Mouse (Mus musculus) MEL (cell line): ENCODE data around the gene Lrrc4. TPM values are rescaled to one million over a fixed set of nuclear protein-coding genes. Genes with fewer than 3 reads are reported as not detected.

ENCODE experiments used
- DNase-seq: peaks from one replicate; pipeline ENCODE4 v3.0.0; 2011; ENCODE audit warnings: low read depth, low spot score
- H3K27ac ChIP-seq: 2 replicates; pipeline ENCODE4 v1.5.1; 2012; ENCODE audit warnings: low read depth, mild to moderate bottlenecking, control low read depth, low read length, moderate library complexity; ENCODE audit not compliant: control insufficient read depth
- H3K27me3 ChIP-seq, 2 experiments: fragments of 150-350 bp in 1 of 2; sonication (generic) in 1 of 2; 2 replicates each; pipeline ENCODE4 v1.6.1; 2012; ENCODE audit warnings: low read length in 2 of 2, mild to moderate bottlenecking in 2 of 2, improper control_type of control experiment in 1 of 2, moderate library complexity in 1 of 2; ENCODE audit not compliant: insufficient read depth in 2 of 2, control insufficient read depth in 1 of 2
- H3K36me3 ChIP-seq, 2 experiments: 2 replicates each; pipeline ENCODE4 v1.6.1; 2012 to 2014; ENCODE audit warnings: low read length in 2 of 2, improper control_type of control experiment in 1 of 2, inconsistent platforms in 1 of 2, mild to moderate bottlenecking in 1 of 2; ENCODE audit not compliant: insufficient read depth in 2 of 2, control insufficient read depth in 1 of 2
- H3K4me1 ChIP-seq, 2 experiments: fragments of 150-350 bp in 1 of 2; sonication (generic) in 1 of 2; 2 replicates each; pipeline ENCODE4 v1.6.1; 2012; ENCODE audit warnings: low read length in 2 of 2, improper control_type of control experiment in 1 of 2, mild to moderate bottlenecking in 1 of 2; ENCODE audit not compliant: insufficient read depth in 2 of 2, control insufficient read depth in 1 of 2
- H3K4me3 ChIP-seq, 2 experiments: fragments of 150-350 bp in 1 of 2; sonication (generic) in 1 of 2; 2 replicates each; pipeline ENCODE4 v1.5.1; 2012; ENCODE audit warnings: low read depth in 2 of 2, low read length in 2 of 2, mild to moderate bottlenecking in 2 of 2, moderate library complexity in 2 of 2, control low read depth in 1 of 2, improper control_type of control experiment in 1 of 2; ENCODE audit not compliant: control insufficient read depth in 1 of 2, insufficient read depth in 1 of 2
- H3K79me2 ChIP-seq: 2 replicates; pipeline ENCODE4 v1.6.1; 2012; ENCODE audit warnings: mild to moderate bottlenecking, low read length, moderate library complexity; ENCODE audit not compliant: control insufficient read depth, poor library complexity, insufficient read depth
- H3K9ac ChIP-seq: 2 replicates; pipeline ENCODE4 v1.6.1; 2012; ENCODE audit warnings: low read depth, mild to moderate bottlenecking, control low read depth, low read length, moderate library complexity; ENCODE audit not compliant: control insufficient read depth, poor library complexity, severe bottlenecking
- H3K9me3 ChIP-seq: fragments of 150-350 bp; sonication (generic); replicated peaks from 2 replicates; pipeline ENCODE4 v1.6.1; 2012; ENCODE audit warnings: mild to moderate bottlenecking, low read length, improper control_type of control experiment, moderate library complexity; ENCODE audit not compliant: insufficient read depth
- BHLHE40 ChIP-seq: IDR thresholded peaks from 2 replicates; pipeline ENCODE4 v1.6.1; 2012; ENCODE audit warnings: low read depth, mild to moderate bottlenecking, inconsistent platforms, low read length, improper control_type of control experiment, borderline replicate concordance
- CHD1 ChIP-seq: IDR thresholded peaks from 2 replicates; pipeline ENCODE4 v1.6.1; 2012; ENCODE audit warnings: low read depth, mild to moderate bottlenecking, inconsistent platforms, low read length, improper control_type of control experiment
- CHD2 ChIP-seq: IDR thresholded peaks from 2 replicates; pipeline ENCODE4 v1.6.1; 2011; ENCODE audit warnings: low read length, improper control_type of control experiment
- CTCF ChIP-seq, 3 experiments: IDR thresholded peaks in 2 of 3; conservative IDR thresholded peaks in 1 of 3; 2 replicates each; pipeline ENCODE4 v1.5.1; 2011 to 2012; ENCODE audit warnings: low read length in 3 of 3, low read depth in 2 of 3, mild to moderate bottlenecking in 2 of 3, improper control_type of control experiment in 1 of 3, inconsistent platforms in 1 of 3, mixed read lengths in 1 of 3, moderate library complexity in 1 of 3; ENCODE audit not compliant: control insufficient read depth in 1 of 3, insufficient read depth in 1 of 3, poor library complexity in 1 of 3, severe bottlenecking in 1 of 3
- ELF1 ChIP-seq: IDR thresholded peaks from 2 replicates; pipeline ENCODE4 v1.6.1; 2014; ENCODE audit warnings: low read depth, mild to moderate bottlenecking, inconsistent platforms, low read length, improper control_type of control experiment, moderate library complexity
- EP300 ChIP-seq, 2 experiments: IDR thresholded peaks; 2 replicates each; pipeline ENCODE4 v1.6.1; 2011; ENCODE audit warnings: improper control_type of control experiment in 2 of 2, low read length in 2 of 2, low read depth in 1 of 2, mild to moderate bottlenecking in 1 of 2
- ETS1 ChIP-seq: IDR thresholded peaks from 2 replicates; pipeline ENCODE4 v1.6.1; 2012; ENCODE audit warnings: low read depth, mild to moderate bottlenecking, inconsistent platforms, low read length, improper control_type of control experiment, moderate library complexity
- HCFC1 ChIP-seq: IDR thresholded peaks from 2 replicates; pipeline ENCODE4 v1.6.1; 2012; ENCODE audit warnings: low read depth, mild to moderate bottlenecking, inconsistent platforms, low read length, improper control_type of control experiment, moderate library complexity
- JUND ChIP-seq: IDR thresholded peaks from 2 replicates; pipeline ENCODE4 v1.6.1; 2011; ENCODE audit warnings: low read depth, mild to moderate bottlenecking, improper control_type of control experiment, low read length
- KAT2A ChIP-seq: conservative IDR thresholded peaks from 2 replicates; pipeline ENCODE4 v1.6.1; 2012; ENCODE audit warnings: low read depth, low read length, improper control_type of control experiment, inconsistent platforms
- MEF2A ChIP-seq: IDR thresholded peaks from 2 replicates; pipeline ENCODE4 v1.6.1; 2014; ENCODE audit warnings: low read depth, mild to moderate bottlenecking, inconsistent platforms, low read length, improper control_type of control experiment; ENCODE audit not compliant: poor library complexity, insufficient replicate concordance, severe bottlenecking; ENCODE audit errors: extremely low read depth
- NELFE ChIP-seq: IDR thresholded peaks from 2 replicates; pipeline ENCODE4 v1.6.1; 2011; ENCODE audit warnings: low read depth, low read length, improper control_type of control experiment
- POLR2A ChIP-seq, 2 experiments: IDR thresholded peaks; 2 replicates each; pipeline ENCODE4 v1.6.1; 2011 to 2012; ENCODE audit warnings: low read length in 2 of 2, mild to moderate bottlenecking in 2 of 2, control low read depth in 1 of 2, improper control_type of control experiment in 1 of 2, low read depth in 1 of 2, moderate library complexity in 1 of 2; ENCODE audit not compliant: control insufficient read depth in 1 of 2, insufficient read depth in 1 of 2, poor library complexity in 1 of 2
- POLR2AphosphoS5 ChIP-seq: IDR thresholded peaks from 2 replicates; pipeline ENCODE4 v1.6.1; 2012; ENCODE audit warnings: low read depth, borderline replicate concordance, mild to moderate bottlenecking, inconsistent platforms, low read length, moderate library complexity, mixed read lengths
- RAD21 ChIP-seq: IDR thresholded peaks from 2 replicates; pipeline ENCODE4 v1.6.1; 2011; ENCODE audit warnings: mild to moderate bottlenecking, low read depth, low read length, improper control_type of control experiment
- RCOR1 ChIP-seq: IDR thresholded peaks from 2 replicates; pipeline ENCODE4 v1.6.1; 2012; ENCODE audit warnings: low read depth, mild to moderate bottlenecking, inconsistent platforms, low read length, improper control_type of control experiment
- SMC3 ChIP-seq: IDR thresholded peaks from 2 replicates; pipeline ENCODE4 v1.6.1; 2011; ENCODE audit warnings: low read depth, low read length, improper control_type of control experiment
- TAL1 ChIP-seq: IDR thresholded peaks from 2 replicates; pipeline ENCODE4 v1.6.1; 2012; ENCODE audit warnings: mild to moderate bottlenecking, inconsistent platforms, low read length, moderate library complexity, mixed read lengths
- UBTF ChIP-seq: IDR thresholded peaks from 2 replicates; pipeline ENCODE4 v1.6.1; 2012; ENCODE audit warnings: low read depth, mild to moderate bottlenecking, inconsistent platforms, low read length, improper control_type of control experiment, moderate library complexity, borderline replicate concordance; ENCODE audit not compliant: insufficient read depth
- USF1 ChIP-seq: IDR thresholded peaks from 2 replicates; pipeline ENCODE4 v1.6.1; 2014; ENCODE audit warnings: low read depth, mild to moderate bottlenecking, inconsistent platforms, low read length, improper control_type of control experiment, moderate library complexity
- USF2 ChIP-seq, 2 experiments: IDR thresholded peaks; 2 replicates each; pipeline ENCODE4 v1.6.1; 2011 to 2012; ENCODE audit warnings: improper control_type of control experiment in 2 of 2, low read length in 2 of 2, borderline replicate concordance in 1 of 2, inconsistent platforms in 1 of 2, low read depth in 1 of 2, mild to moderate bottlenecking in 1 of 2; ENCODE audit not compliant: insufficient read depth in 1 of 2
- ZC3H11A ChIP-seq: IDR thresholded peaks from 2 replicates; pipeline ENCODE4 v1.6.1; 2012; ENCODE audit warnings: low read depth, mild to moderate bottlenecking, inconsistent platforms, low read length, improper control_type of control experiment
- ZKSCAN1 ChIP-seq: IDR thresholded peaks from 2 replicates; pipeline ENCODE4 v1.6.1; 2012; ENCODE audit warnings: low read depth, mild to moderate bottlenecking, inconsistent platforms, low read length, improper control_type of control experiment, moderate library complexity
- polyA plus RNA-seq, 2 experiments: library from polyadenylated mRNA; stranded (reverse) in 1 of 2; unstranded in 1 of 2; fragments of >175 nt in 1 of 2; fragments of >200 nt in 1 of 2; gene quantifications; 2 replicates each; pipeline versions ENCODE4 v1.2.1 to v1.2.4; 2012; ENCODE audit warnings: low replicate concordance in 2 of 2, low read depth in 1 of 2; ENCODE audit not compliant: insufficient read length in 2 of 2, insufficient read depth in 1 of 2, missing spikeins in 1 of 2
- total RNA-seq: library from RNA; depleted of rRNA; stranded (reverse); fragments of 300-350 nt; gene quantifications from 2 replicates; pipeline ENCODE4 v1.2.3, GENCODE M21; 2012

Gene Lrrc4
- total and polyA plus RNA-seq, 3 experiments: 0.07 to 0.12 TPM; not detected in 1

- no peak for DNase-seq
- H3K4me3 ChIP-seq: no peak overlapping the region
- H3K36me3 ChIP-seq: peaks cover 0 to 17% of the 10 kb centered on the region in 2 experiments; a peak in 3 of 4 replicates
- TF ChIP-seq MEF2A (no peak), USF2 (IDR thresholded peaks at IDR 0.05; ENCODE audit: borderline replicate concordance in 1 of 2, insufficient read depth in 1 of 2, low read depth in 1 of 2, low read length in 2 of 2) (no peak), ELF1 (no peak), JUND (no peak), KAT2A (no peak), CHD2 (no peak), HCFC1 (no peak), USF1 (no peak), CHD1 (no peak), ETS1 (no peak), RCOR1 (no peak), BHLHE40 (no peak), POLR2AphosphoS5 (no peak), POLR2A (IDR thresholded peaks at IDR 0.05; ENCODE audit: control insufficient read depth in 1 of 2, insufficient read depth in 1 of 2, low read depth in 1 of 2, low read length in 2 of 2, poor library complexity in 1 of 2) (no peak), NELFE (no peak), EP300 (IDR thresholded peaks at IDR 0.05; ENCODE audit: low read depth in 1 of 2, low read length in 2 of 2) (no peak), RAD21 (no peak), CTCF (IDR thresholded peaks at IDR 0.05 in 2 of 3, conservative IDR thresholded peaks at IDR 0.05 in 1 of 3; ENCODE audit: control insufficient read depth in 1 of 3, insufficient read depth in 1 of 3, low read depth in 2 of 3, low read length in 3 of 3, poor library complexity in 1 of 3, severe bottlenecking in 1 of 3) (no peak), UBTF (no peak), ZC3H11A (no peak)
- TF ChIP-seq, all 39 proteins: peak for 0
- no peak overlapping the region for H3K9ac ChIP-seq
- no peak overlapping the region for H3K27ac ChIP-seq
- H3K27me3 ChIP-seq: no peaks in the 10 kb centered on the region
- no peaks in the 10 kb centered on the region for H3K9me3 ChIP-seq
- no peaks in the 10 kb centered on the region for H3K79me2 ChIP-seq
- H3K4me1 ChIP-seq: no peaks in the 10 kb centered on the region
Measured at GRCm38 (mm10) chr6:28791809-28792208, 39.7 kb downstream of the Lrrc4 start.

- Histone ChIP-seq H3K9me3 (no peaks in the 10 kb centered on the region), H3K4me1 (peaks cover 2 to 3% of the 10 kb centered on the region in 2 experiments; a peak in 3 of 4 replicates), H3K9ac (no peak overlapping the region), H3K4me3 (no peak overlapping the region), H3K79me2 (no peaks in the 10 kb centered on the region), H3K27me3 (no peaks in the 10 kb centered on the region), H3K36me3 (peaks cover 4 to 17% of the 10 kb centered on the region in 2 experiments), H3K27ac (no peak overlapping the region)
- TF ChIP-seq TAL1 (no peak), RCOR1 (no peak), KAT2A (no peak), USF2 (IDR thresholded peaks at IDR 0.05; ENCODE audit: borderline replicate concordance in 1 of 2, insufficient read depth in 1 of 2, low read depth in 1 of 2, low read length in 2 of 2) (no peak), SMC3 (no peak), ZKSCAN1 (no peak), MEF2A (no peak), USF1 (no peak)
- DNase-seq: no peak
Measured at GRCm38 (mm10) chr6:28791183-28791582, 40.4 kb downstream of the Lrrc4 start.
